In genomic region chr12:91710876-91711275, GRCm38 (mm10) we compare ENCODE assay signal across 10 mouse cellular contexts.
A peak's percentile ranks its signal among the peaks of the same experiment; 100 is the strongest.
DNase-seq lines count a peak whose midpoint lies in the region; ATAC-seq lines count a peak whose summit lies in the region.
"Had no signal": no experiment of that assay in that cellular context is flagged by ENCODE, and none has a peak within 500 bp of the region (broad histone marks: within the 10 kb centered on the region; RNA-seq: fewer than 3 reads in every experiment).

No protein-coding gene starts in this region.

- H3K4me3 ChIP-seq in neural tube, embryonic 15.5 days (replicated peaks): no peak overlapping the region

- intact Hi-C loops in heart, postnatal 36 days (cut with DNase I): loop anchor here (5.0 kb wide), 1 partner anchor 56 kb away; no protein-coding TSS in a partner anchor

- H3K4me2 ChIP-seq in neural tube, embryonic 15.5 days: no peak overlapping the region

- 15% methylated on average over 3 of the region's 3 CpGs for WGBS in neural tube, embryonic 15.5 days

- no peaks in the 10 kb centered on the region for H3K27me3 ChIP-seq in neural tube, embryonic 15.5 days (replicated peaks)
- H3K27me3 ChIP-seq: Patski had no signal

- no peaks in the 10 kb centered on the region for H3K9me3 ChIP-seq in neural tube, embryonic 15.5 days (replicated peaks)

- 0 out of 2 replicates have a peak overlapping the region, but pooled peaks have one; percentile 23 for H3K27ac ChIP-seq in neural tube, embryonic 15.5 days (replicated peaks)

- peaks cover 8% of the 10 kb centered on the region for H3K4me1 ChIP-seq in neural tube, embryonic 15.5 days

- peak; percentile 8 for DNase-seq in embryo, embryonic 10 days (ENCODE audit: low spot score)
- DNase-seq in embryo, embryonic 10.5 days (ENCODE audit: low spot score): no peak
- peak; percentile 49 to 72 for DNase-seq in frontal cortex, adult 2 months (ENCODE audit: extremely low spot score in 1 of 2, low spot score in 1 of 2)
- peak; percentile 29 to 48 for DNase-seq in left cerebral cortex, adult 18-20 months (ENCODE audit: low spot score in 2 of 2)
- DNase-seq in c-Kit-positive CD71-positive TER-119-positive erythroid progenitor cells, embryonic 14.5 days (ENCODE audit: low spot score): no peak
- DNase-seq in heart, postnatal 36 days: no peak
- DNase-seq: cerebellum, adult 11-12 months had no signal

- no peak overlapping the region for H3K9ac ChIP-seq in neural tube, embryonic 15.5 days (replicated peaks)

- H3K36me3 ChIP-seq in neural tube, embryonic 15.5 days: no peaks in the 10 kb centered on the region

- peak; percentile 72; the same call in 1 of the 2 replicates for ATAC-seq in neural tube, embryonic 15.5 days (ENCODE audit: low FRiP score)
- no peak for ATAC-seq in inflammation-experienced regulatory T-cells, adult 6 months
- ATAC-seq: Patski had no signal

Comparison
In these comparisons a context has a peak if more than half of its experiments do, and no peak if none do; other contexts are left out.
1. DNase-seq: peak in embryo, embryonic 10 days (single experiment), frontal cortex, adult 2 months (2 of 2) and left cerebral cortex, adult 18-20 months (2 of 2); none in embryo, embryonic 10.5 days (single experiment), c-Kit-positive CD71-positive TER-119-positive erythroid progenitor cells, embryonic 14.5 days (single experiment) and heart, postnatal 36 days (0 of 2).